Mouse (Mus musculus): ENCODE data around the gene Cd101. TPM values are rescaled to one million over a fixed set of nuclear protein-coding genes. Genes with fewer than 3 reads are reported as not detected.
A peak's percentile ranks its signal among the peaks of the same experiment; 100 is the strongest.

Gene Cd101
- polyA plus RNA-seq, 1 experiment from 2014 or later = 0.68 TPM

- DNase-seq (ENCODE audit: low spot score) = no peak
These were observed 15.3 kb upstream of the Cd101 start for GRCm38 (mm10) chr3:101044686-101045085.

GRCm38 (mm10) chr3:101041997-101042396, 12.6 kb upstream of the Cd101 start:
- DNase-seq (ENCODE audit: low spot score) = no peak

GRCm38 (mm10) chr3:101037984-101038545, 8.7 kb upstream of the Cd101 start:
- DNase-seq (ENCODE audit: low spot score) = no peak

- DNase-seq (ENCODE audit: low spot score) = no peak
These were observed 6.6 kb upstream of the Cd101 start for GRCm38 (mm10) chr3:101036001-101036400.

- no peak for DNase-seq (ENCODE audit: low spot score)
These were observed 5.2 kb upstream of the Cd101 start for GRCm38 (mm10) chr3:101034509-101034908.

- DNase-seq (ENCODE audit: low spot score) = peak; percentile 21
These were observed 4.3 kb upstream of the Cd101 start for GRCm38 (mm10) chr3:101033644-101034043.

- DNase-seq (ENCODE audit: low spot score) = no peak
These were observed 2.2 kb upstream of the Cd101 start for GRCm38 (mm10) chr3:101031456-101032142.

GRCm38 (mm10) chr3:101030630-101031029, 1.3 kb upstream of the Cd101 start:
- DNase-seq (ENCODE audit: low spot score) = no peak

GRCm38 (mm10) chr3:101026741-101027140, 2.6 kb downstream of the Cd101 start:
- no peak for DNase-seq (ENCODE audit: low spot score)

GRCm38 (mm10) chr3:101022967-101023366, 6.4 kb downstream of the Cd101 start:
- no peak for DNase-seq (ENCODE audit: low spot score)

- no peak for DNase-seq (ENCODE audit: low spot score)
These were observed 7.8 kb downstream of the Cd101 start for GRCm38 (mm10) chr3:101021481-101022051.

- peak; percentile 34 for DNase-seq (ENCODE audit: low spot score)
These were observed 8.3 kb downstream of the Cd101 start for GRCm38 (mm10) chr3:101021073-101021472.

GRCm38 (mm10) chr3:101018494-101018893, 10.9 kb downstream of the Cd101 start:
- no peak for DNase-seq (ENCODE audit: low spot score)

- no peak for DNase-seq (ENCODE audit: low spot score)
These were observed 13.3 kb downstream of the Cd101 start for GRCm38 (mm10) chr3:101016050-101016449.

GRCm38 (mm10) chr3:101015254-101015653, 14.1 kb downstream of the Cd101 start:
- no peak for DNase-seq (ENCODE audit: low spot score)

GRCm38 (mm10) chr3:101013536-101013935, 15.8 kb downstream of the Cd101 start:
- DNase-seq (ENCODE audit: low spot score) = no peak

GRCm38 (mm10) chr3:101013005-101013404, 16.4 kb downstream of the Cd101 start:
- DNase-seq (ENCODE audit: low spot score) = no peak

- peak; percentile 65 for DNase-seq (ENCODE audit: low spot score)
These were observed 16.8 kb downstream of the Cd101 start for GRCm38 (mm10) chr3:101012597-101012996.

- DNase-seq (ENCODE audit: low spot score) = peak; percentile 74
These were observed 17.2 kb downstream of the Cd101 start for GRCm38 (mm10) chr3:101012131-101012571.

- DNase-seq (ENCODE audit: low spot score) = no peak
These were observed 18.2 kb downstream of the Cd101 start for GRCm38 (mm10) chr3:101011203-101011600.

GRCm38 (mm10) chr3:101010589-101011202, 18.7 kb downstream of the Cd101 start:
- no peak for DNase-seq (ENCODE audit: low spot score)

- DNase-seq (ENCODE audit: low spot score) = no peak
These were observed 22.1 kb downstream of the Cd101 start for GRCm38 (mm10) chr3:101007112-101007782.

All from thymus, postnatal 0 days (tissue).